24 mouse cellular contexts compared by ENCODE assay signal in the genomic region with DNA sequence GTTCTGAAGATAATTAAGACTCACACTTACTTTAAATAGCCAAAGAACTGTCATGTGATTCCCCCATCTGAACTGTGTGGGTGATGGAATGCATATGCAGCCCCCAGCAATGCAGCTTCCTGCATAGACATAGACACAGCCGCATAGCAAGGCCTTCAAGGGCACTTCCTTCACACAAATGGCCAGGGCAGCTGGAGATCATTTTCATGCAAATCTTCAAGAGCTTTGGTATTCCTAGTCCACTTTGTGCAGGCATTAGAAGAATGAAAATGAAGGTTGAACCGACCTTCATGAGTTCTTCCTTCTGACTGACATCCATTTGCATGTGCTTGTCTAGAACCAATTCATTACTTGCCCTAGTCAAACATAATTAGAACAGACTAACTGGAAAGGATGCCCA.
DNase-seq lines count a peak whose midpoint lies in the region; ATAC-seq and TF ChIP-seq lines count a peak whose summit lies in the region.
"Had no signal": no experiment of that assay in that cellular context is flagged by ENCODE, and none has a peak within 500 bp of the region (broad histone marks: within the 10 kb centered on the region; RNA-seq: fewer than 3 reads in every experiment).

No protein-coding gene starts in this region.

- no peak overlapping the region for H3K27ac ChIP-seq in lung, embryonic 14.5 days (ENCODE audit: low read depth)
- H3K27ac ChIP-seq: embryonic facial prominence, embryonic 10.5 days; embryonic facial prominence, embryonic 12.5 days; forebrain, embryonic 13.5 days; forebrain, embryonic 15.5 days had no signal

- DNase-seq in lung, embryonic 14.5 days: peak; percentile 48
- no peak for DNase-seq in lung, adult 18-20 months
- DNase-seq in ES-CJ7 (ENCODE audit: low read depth, low spot score): peak; percentile 95
- peak; percentile 96 for DNase-seq in R1 (ENCODE audit: low read depth, low spot score)
- DNase-seq in brain, embryonic 14.5 days (ENCODE audit: low read depth): peak; percentile 13
- no peak for DNase-seq in left cerebral cortex, postnatal 4 days
- no peak for DNase-seq in gastrocnemius, postnatal 36 days
- no peak for DNase-seq in layer of hippocampus, postnatal 25 days (ENCODE audit: extremely low spot score in 1 of 2, low spot score in 1 of 2)
- DNase-seq: adrenal gland, adult 8-10 months; adrenal gland, postnatal 14 days; adrenal gland, postnatal 36 days; cerebellum, adult 11-12 months; cerebellum, adult 2 months; cerebellum, adult 9-10 months; cerebellum, postnatal 10 days; cerebellum, postnatal 25 days; forebrain, postnatal 0 days had no signal

- H3K4me3 ChIP-seq in lung, embryonic 14.5 days (ENCODE audit: low read depth, low read length): no peak overlapping the region
- H3K4me3 ChIP-seq: embryonic facial prominence, embryonic 10.5 days; embryonic facial prominence, embryonic 12.5 days; forebrain, embryonic 13.5 days; forebrain, embryonic 15.5 days had no signal

- no peaks in the 10 kb centered on the region for H3K4me1 ChIP-seq in lung, embryonic 14.5 days (ENCODE audit: insufficient read depth)

- no peak for TF ChIP-seq POLR2A in brain, embryonic 14.5 days (IDR thresholded peaks at IDR 0.05; ENCODE audit: borderline replicate concordance, extremely low read depth, insufficient read depth, insufficient read length, poor library complexity, severe bottlenecking)

- H3K9me3 ChIP-seq in lung, embryonic 14.5 days (ENCODE audit: low read depth, low read length): no peaks in the 10 kb centered on the region
- H3K9me3 ChIP-seq: embryonic facial prominence, embryonic 10.5 days; embryonic facial prominence, embryonic 12.5 days; forebrain, embryonic 13.5 days; forebrain, embryonic 15.5 days had no signal

- H3K4me2 ChIP-seq in lung, embryonic 14.5 days: no peak overlapping the region
- H3K4me2 ChIP-seq: embryonic facial prominence, embryonic 12.5 days; forebrain, embryonic 13.5 days; forebrain, embryonic 15.5 days had no signal

- intact Hi-C loops in left cerebral cortex, postnatal 4 days (cut with DNase I): no loop called here
- intact Hi-C loops in gastrocnemius, postnatal 36 days (cut with DNase I): no loop called here

- H3K9ac ChIP-seq in lung, embryonic 14.5 days: no peak overlapping the region
- H3K9ac ChIP-seq: embryonic facial prominence, embryonic 12.5 days; forebrain, embryonic 13.5 days; forebrain, embryonic 15.5 days; forebrain, postnatal 0 days had no signal

- TF ChIP-seq CTCF in lung, embryonic 14.5 days (IDR thresholded peaks at IDR 0.05; ENCODE audit: low read depth): no peak
- TF ChIP-seq CTCF in brain, embryonic 14.5 days (IDR thresholded peaks at IDR 0.05; ENCODE audit: borderline replicate concordance, extremely low read depth, insufficient read depth, insufficient read length): no peak

- no peaks in the 10 kb centered on the region for H3K36me3 ChIP-seq in lung, embryonic 14.5 days (ENCODE audit: insufficient read depth)
- H3K36me3 ChIP-seq: embryonic facial prominence, embryonic 10.5 days; embryonic facial prominence, embryonic 12.5 days; forebrain, embryonic 15.5 days; G1E had no signal

- 39% methylated on average over 2 of the region's 2 CpGs for WGBS in lung, embryonic 14.5 days

- H3K27me3 ChIP-seq in lung, embryonic 14.5 days (ENCODE audit: insufficient read depth, low read length): no peaks in the 10 kb centered on the region
- H3K27me3 ChIP-seq: embryonic facial prominence, embryonic 12.5 days; forebrain, embryonic 13.5 days; forebrain, embryonic 15.5 days; Patski had no signal

- ATAC-seq in lung, embryonic 14.5 days (ENCODE audit: insufficient read depth): no peak
- ATAC-seq: activated CD4-positive, CD25-positive, alpha-beta regulatory T cell, adult 4 months; forebrain, embryonic 13.5 days; forebrain, embryonic 15.5 days; forebrain, postnatal 0 days; Patski had no signal

Comparison
In these comparisons a context has a peak if more than half of its experiments do, and no peak if none do; other contexts are left out.
1. DNase-seq: peak in lung, embryonic 14.5 days (single experiment), ES-CJ7 (single experiment), R1 (single experiment) and brain, embryonic 14.5 days (single experiment); none in lung, adult 18-20 months (0 of 2), left cerebral cortex, postnatal 4 days (single experiment), gastrocnemius, postnatal 36 days (0 of 2) and layer of hippocampus, postnatal 25 days (0 of 2).